Mouse (Mus musculus) thymus, postnatal 25 days (tissue): ENCODE results near the gene Gpr142.

ENCODE experiments used
- DNase-seq: peaks from one replicate; pipeline ENCODE4 v3.0.0; 2022

Gpr142 gene

GRCm38 (mm10) chr11:114802540-114803267, 4.0 kb downstream of the Gpr142 start:
- no peak for DNase-seq

- no peak for DNase-seq
Observed at GRCm38 (mm10) chr11:114803990-114804389, 5.3 kb downstream of the Gpr142 start.

GRCm38 (mm10) chr11:114807025-114807424, 8.3 kb downstream of the Gpr142 start:
- DNase-seq, result no peak

GRCm38 (mm10) chr11:114807686-114808427, 9.1 kb downstream of the Gpr142 start:
- no peak for DNase-seq

GRCm38 (mm10) chr11:114809371-114809770, 10.6 kb downstream of the Gpr142 start:
- no peak for DNase-seq

- DNase-seq, result no peak
Observed at GRCm38 (mm10) chr11:114810344-114810743, 11.6 kb downstream of the Gpr142 start.

- peak; percentile 84 for DNase-seq
Observed at GRCm38 (mm10) chr11:114812731-114813240, 14.1 kb downstream of the Gpr142 start.

GRCm38 (mm10) chr11:114814873-114815592, 16.3 kb downstream of the Gpr142 start:
- DNase-seq, result no peak

GRCm38 (mm10) chr11:114816934-114817333, 18.2 kb downstream of the Gpr142 start:
- no peak for DNase-seq

GRCm38 (mm10) chr11:114818185-114818584, 19.5 kb downstream of the Gpr142 start:
- DNase-seq, result no peak

GRCm38 (mm10) chr11:114819110-114819509, 20.4 kb downstream of the Gpr142 start:
- no peak for DNase-seq

GRCm38 (mm10) chr11:114820444-114820843, 21.7 kb downstream of the Gpr142 start:
- no peak for DNase-seq

GRCm38 (mm10) chr11:114821325-114821724, 22.6 kb downstream of the Gpr142 start:
- DNase-seq, result no peak

GRCm38 (mm10) chr11:114822727-114823126, 24.0 kb downstream of the Gpr142 start:
- no peak for DNase-seq

- no peak for DNase-seq
Observed at GRCm38 (mm10) chr11:114823199-114823725, 24.5 kb downstream of the Gpr142 start.

GRCm38 (mm10) chr11:114826686-114827085, 28.0 kb downstream of the Gpr142 start:
- no peak for DNase-seq

- DNase-seq, result no peak
Observed at GRCm38 (mm10) chr11:114829499-114830432, 31.0 kb downstream of the Gpr142 start.

- DNase-seq, result no peak
Observed at GRCm38 (mm10) chr11:114830433-114830773, 31.7 kb downstream of the Gpr142 start.

- no peak for DNase-seq
Observed at GRCm38 (mm10) chr11:114833166-114833565, 34.4 kb downstream of the Gpr142 start.

GRCm38 (mm10) chr11:114843818-114844463, 45.2 kb downstream of the Gpr142 start:
- DNase-seq, result no peak

- DNase-seq, result no peak
Observed at GRCm38 (mm10) chr11:114844464-114845220, 45.9 kb downstream of the Gpr142 start.
